Mouse (Mus musculus): ENCODE measurements at regions not wholly inside any gene's neighbourhood (a gene's known extent, or its start where the extent isn't known, plus 50 kb on each side); places are given as distances from the start of the nearest gene placed in this dataset.

DNA sequence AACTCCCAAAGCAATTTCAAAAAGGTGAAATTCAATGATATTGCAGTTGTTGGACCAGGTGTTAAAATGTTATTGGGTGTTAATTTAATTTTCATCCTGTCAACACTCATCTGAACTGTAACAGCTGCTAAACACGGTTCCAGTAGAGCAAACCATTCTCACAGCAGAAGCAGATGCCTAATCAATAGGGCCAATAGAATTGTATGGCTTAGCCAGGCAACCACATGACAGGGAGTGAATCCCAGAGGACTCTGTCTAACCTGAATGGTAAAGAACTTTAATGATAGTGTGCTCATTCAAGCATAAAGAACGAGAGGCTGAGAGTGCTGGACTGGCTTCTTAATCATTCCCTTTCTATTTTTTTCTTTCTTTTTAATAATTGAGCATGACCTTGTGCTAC is 256.2 kb upstream of the Nova1 start:
- no peak overlapping the region for H3K27ac ChIP-seq (ENCODE audit: insufficient read depth, low read depth, low read length, poor library complexity, severe bottlenecking)
- H3K4me3 ChIP-seq (ENCODE audit: insufficient read depth in 1 of 2, low read depth in 1 of 2, low read length in 2 of 2, poor library complexity in 1 of 2, severe bottlenecking in 1 of 2): no peak overlapping the region
- in situ Hi-C loops (cut with MboI; ENCODE audit: low sequenced_read_pairs in 2 of 2, unreplicated experiment in 2 of 2): no loop called here
- TF ChIP-seq HCFC1 (IDR thresholded peaks at IDR 0.05; ENCODE audit: borderline replicate concordance, insufficient read depth, low read length): no peak
- TF ChIP-seq MAFK (IDR thresholded peaks at IDR 0.05; ENCODE audit: insufficient read depth, low read depth, low read length): no peak
- TF ChIP-seq CHD2 (IDR thresholded peaks at IDR 0.05; ENCODE audit: low read depth, low read length): no peak
- TF ChIP-seq ZNF384 (IDR thresholded peaks at IDR 0.05; ENCODE audit: low read depth, low read length): no peak
- no peak for TF ChIP-seq ZC3H11A (IDR thresholded peaks at IDR 0.05; ENCODE audit: borderline replicate concordance, low read depth, low read length)
- H3K9me3 ChIP-seq (ENCODE audit: control insufficient read depth, insufficient read depth, low read depth, low read length): no peaks in the 10 kb centered on the region
- no peaks in the 10 kb centered on the region for H3K36me3 ChIP-seq (ENCODE audit: control insufficient read depth, insufficient read depth, low read length, poor library complexity, severe bottlenecking)
- no peak overlapping the region for H3K9ac ChIP-seq (ENCODE audit: insufficient read depth, low read depth, low read length, poor library complexity, severe bottlenecking)
- H3K4me1 ChIP-seq (ENCODE audit: control insufficient read depth in 2 of 2, insufficient read depth in 2 of 2, low read length in 2 of 2, poor library complexity in 1 of 2): no peaks in the 10 kb centered on the region
- no peak for DNase-seq (ENCODE audit: low read depth, low spot score)

DNA sequence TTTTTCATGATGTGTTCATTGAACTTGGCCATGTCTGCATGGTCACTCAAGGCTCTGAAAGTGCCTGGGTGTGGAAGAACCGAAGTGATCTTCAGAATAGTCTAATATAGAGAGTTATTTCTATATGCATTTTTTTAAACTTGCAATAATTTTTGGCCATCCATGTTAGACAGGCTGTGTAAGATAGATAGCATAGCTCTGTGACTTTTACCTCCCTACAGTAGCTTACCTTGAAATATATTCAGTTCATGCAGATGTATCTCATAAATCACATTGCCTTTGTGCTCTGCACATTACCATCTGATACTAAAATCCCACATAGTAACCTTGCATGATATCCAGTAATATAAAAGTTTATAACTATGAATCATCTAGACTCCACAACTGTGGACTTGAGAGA is 233.7 kb upstream of the Nova1 start:
- H3K9ac ChIP-seq (ENCODE audit: insufficient read depth, low read depth, low read length, poor library complexity, severe bottlenecking): no peak overlapping the region
- H3K27ac ChIP-seq (ENCODE audit: insufficient read depth, low read depth, low read length, poor library complexity, severe bottlenecking): no peak overlapping the region
- no peaks in the 10 kb centered on the region for H3K36me3 ChIP-seq (ENCODE audit: control insufficient read depth, insufficient read depth, low read length, poor library complexity, severe bottlenecking)
- H3K4me3 ChIP-seq (ENCODE audit: insufficient read depth in 1 of 2, low read depth in 1 of 2, low read length in 2 of 2, poor library complexity in 1 of 2, severe bottlenecking in 1 of 2): no peak overlapping the region
- H3K9me3 ChIP-seq (ENCODE audit: control insufficient read depth, insufficient read depth, low read depth, low read length): no peaks in the 10 kb centered on the region
- no peaks in the 10 kb centered on the region for H3K4me1 ChIP-seq (ENCODE audit: control insufficient read depth in 2 of 2, insufficient read depth in 2 of 2, low read length in 2 of 2, poor library complexity in 1 of 2)
- in situ Hi-C loops (cut with MboI; ENCODE audit: low sequenced_read_pairs in 2 of 2, unreplicated experiment in 2 of 2): no loop called here
- DNase-seq (ENCODE audit: low read depth, low spot score): no peak
- no peak for TF ChIP-seq CHD2 (IDR thresholded peaks at IDR 0.05; ENCODE audit: low read depth, low read length)

GRCm38 (mm10) chr12:47020810-47021348 is 202.2 kb upstream of the Nova1 start:
- no peak overlapping the region for H3K9ac ChIP-seq (ENCODE audit: insufficient read depth, low read depth, low read length, poor library complexity, severe bottlenecking)

DNA sequence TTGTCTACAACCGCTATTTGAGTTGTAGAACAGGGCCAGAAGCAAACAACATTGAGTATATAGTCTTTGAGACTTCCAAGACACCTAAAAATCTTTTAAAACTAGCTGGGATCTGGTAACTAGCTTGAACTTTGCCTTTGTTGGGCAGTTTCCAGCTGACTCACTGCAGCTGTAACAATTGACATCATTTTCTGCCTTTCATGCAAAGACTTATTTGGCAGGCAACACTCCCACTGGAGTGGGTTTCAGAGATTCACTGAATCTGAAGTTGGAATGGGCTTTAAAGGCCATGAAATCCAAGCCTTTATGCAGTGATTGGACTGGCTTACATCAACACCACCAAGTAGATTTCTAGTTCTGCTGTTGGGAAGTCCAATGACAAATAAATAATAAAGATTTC is 173.6 kb upstream of the Nova1 start:
- Histone ChIP-seq H3K4me1 (ENCODE audit: control insufficient read depth in 2 of 2, insufficient read depth in 2 of 2, low read length in 2 of 2, poor library complexity in 1 of 2) (no peaks in the 10 kb centered on the region), H3K9ac (ENCODE audit: insufficient read depth, low read depth, low read length, poor library complexity, severe bottlenecking) (no peak overlapping the region), H3K27ac (ENCODE audit: insufficient read depth, low read depth, low read length, poor library complexity, severe bottlenecking) (no peak overlapping the region), H3K36me3 (ENCODE audit: control insufficient read depth, insufficient read depth, low read length, poor library complexity, severe bottlenecking) (no peaks in the 10 kb centered on the region), H3K9me3 (ENCODE audit: control insufficient read depth, insufficient read depth, low read depth, low read length) (no peaks in the 10 kb centered on the region), H3K4me3 (ENCODE audit: insufficient read depth in 1 of 2, low read depth in 1 of 2, low read length in 2 of 2, poor library complexity in 1 of 2, severe bottlenecking in 1 of 2) (no peak overlapping the region)
- DNase-seq (ENCODE audit: low read depth, low spot score): no peak
- no peak for TF ChIP-seq MAFK (IDR thresholded peaks at IDR 0.05; ENCODE audit: insufficient read depth, low read depth, low read length)
- TF ChIP-seq CHD2 (IDR thresholded peaks at IDR 0.05; ENCODE audit: low read depth, low read length): no peak
- no peak for TF ChIP-seq ZC3H11A (IDR thresholded peaks at IDR 0.05; ENCODE audit: borderline replicate concordance, low read depth, low read length)
- no peak for TF ChIP-seq HCFC1 (IDR thresholded peaks at IDR 0.05; ENCODE audit: borderline replicate concordance, insufficient read depth, low read length)
- no peak for TF ChIP-seq ZNF384 (IDR thresholded peaks at IDR 0.05; ENCODE audit: low read depth, low read length)
- in situ Hi-C loops (cut with MboI; ENCODE audit: low sequenced_read_pairs in 2 of 2, unreplicated experiment in 2 of 2): no loop called here

More at GRCm38 (mm10) chr12:47020810-47021348, 202.2 kb upstream of the Nova1 start:
- Histone ChIP-seq H3K9me3 (ENCODE audit: control insufficient read depth, insufficient read depth, low read depth, low read length) (no peaks in the 10 kb centered on the region), H3K27ac (ENCODE audit: insufficient read depth, low read depth, low read length, poor library complexity, severe bottlenecking) (no peak overlapping the region), H3K36me3 (ENCODE audit: control insufficient read depth, insufficient read depth, low read length, poor library complexity, severe bottlenecking) (no peaks in the 10 kb centered on the region), H3K4me3 (ENCODE audit: insufficient read depth in 1 of 2, low read depth in 1 of 2, low read length in 2 of 2, poor library complexity in 1 of 2, severe bottlenecking in 1 of 2) (no peak overlapping the region), H3K4me1 (ENCODE audit: control insufficient read depth in 2 of 2, insufficient read depth in 2 of 2, low read length in 2 of 2, poor library complexity in 1 of 2) (no peaks in the 10 kb centered on the region)
- TF ChIP-seq MAFK (IDR thresholded peaks at IDR 0.05; ENCODE audit: insufficient read depth, low read depth, low read length) (no peak), ZNF384 (IDR thresholded peaks at IDR 0.05; ENCODE audit: low read depth, low read length) (no peak), ZC3H11A (IDR thresholded peaks at IDR 0.05; ENCODE audit: borderline replicate concordance, low read depth, low read length) (no peak), CHD2 (IDR thresholded peaks at IDR 0.05; ENCODE audit: low read depth, low read length) (no peak), HCFC1 (IDR thresholded peaks at IDR 0.05; ENCODE audit: borderline replicate concordance, insufficient read depth, low read length) (no peak)
- in situ Hi-C loops (cut with MboI; ENCODE audit: low sequenced_read_pairs in 2 of 2, unreplicated experiment in 2 of 2): no loop called here
- no peak for DNase-seq (ENCODE audit: low read depth, low spot score)

- no peaks in the 10 kb centered on the region for H3K4me1 ChIP-seq (ENCODE audit: control insufficient read depth in 2 of 2, insufficient read depth in 2 of 2, low read length in 2 of 2, poor library complexity in 1 of 2)
- no peaks in the 10 kb centered on the region for H3K9me3 ChIP-seq (ENCODE audit: control insufficient read depth, insufficient read depth, low read depth, low read length)
- H3K36me3 ChIP-seq (ENCODE audit: control insufficient read depth, insufficient read depth, low read length, poor library complexity, severe bottlenecking): no peaks in the 10 kb centered on the region
- H3K9ac ChIP-seq (ENCODE audit: insufficient read depth, low read depth, low read length, poor library complexity, severe bottlenecking): no peak overlapping the region
- TF ChIP-seq ZNF384 (IDR thresholded peaks at IDR 0.05; ENCODE audit: low read depth, low read length): no peak
- no peak for TF ChIP-seq CHD2 (IDR thresholded peaks at IDR 0.05; ENCODE audit: low read depth, low read length)
- no peak for TF ChIP-seq ZC3H11A (IDR thresholded peaks at IDR 0.05; ENCODE audit: borderline replicate concordance, low read depth, low read length)
- TF ChIP-seq MAFK (IDR thresholded peaks at IDR 0.05; ENCODE audit: insufficient read depth, low read depth, low read length): no peak
- no peak for TF ChIP-seq HCFC1 (IDR thresholded peaks at IDR 0.05; ENCODE audit: borderline replicate concordance, insufficient read depth, low read length)
- in situ Hi-C loops (cut with MboI; ENCODE audit: low sequenced_read_pairs in 2 of 2, unreplicated experiment in 2 of 2): no loop called here
- H3K27ac ChIP-seq (ENCODE audit: insufficient read depth, low read depth, low read length, poor library complexity, severe bottlenecking): no peak overlapping the region
- H3K4me3 ChIP-seq (ENCODE audit: insufficient read depth in 1 of 2, low read depth in 1 of 2, low read length in 2 of 2, poor library complexity in 1 of 2, severe bottlenecking in 1 of 2): no peak overlapping the region
- DNase-seq (ENCODE audit: low read depth, low spot score): no peak
These were observed 170.2 kb upstream of the Nova1 start for GRCm38 (mm10) chr12:46988972-46989371.

Data from ES-E14 (cell line).